Mouse (Mus musculus): Measurements from ENCODE around the gene Cap2.

DNA sequence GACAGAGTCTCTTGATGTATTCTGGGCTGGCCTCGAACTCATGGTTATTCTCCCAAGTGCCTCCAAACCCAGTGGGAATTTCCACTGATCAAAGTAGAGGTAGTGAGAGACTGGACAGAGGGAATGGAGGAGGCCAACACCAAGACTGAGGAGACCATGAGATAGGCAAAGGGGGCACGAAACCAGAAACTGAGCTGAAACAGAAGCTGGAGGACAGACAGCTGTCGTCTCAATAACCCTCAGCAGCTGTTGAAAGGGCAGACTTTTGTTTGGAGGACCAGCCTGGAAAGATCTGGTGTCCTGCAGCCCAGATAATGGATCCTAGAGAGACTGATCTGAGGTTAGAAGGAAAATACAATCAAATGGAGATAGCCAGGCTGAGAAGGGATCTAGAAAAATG, 109.4 kb downstream of the Cap2 start:
- no peak for TF ChIP-seq CTCF (IDR thresholded peaks at IDR 0.05; ENCODE audit: low read depth, low read length)
- TF ChIP-seq POLR2A (IDR thresholded peaks at IDR 0.05; ENCODE audit: borderline replicate concordance, low read depth, low read length) = no peak

Measured in bone marrow macrophage, adult 2 months (primary cell).